Mouse (Mus musculus): ENCODE results near the gene C1qtnf6. TPM values are rescaled to one million over a fixed set of nuclear protein-coding genes. Genes with fewer than 3 reads are reported as not detected.
A peak's percentile ranks its signal among the peaks of the same experiment; 100 is the strongest.

Gene C1qtnf6
- polyA plus RNA-seq, 1 experiment: 3.1 TPM

GRCm38 (mm10) chr15:78493401-78494010 lies 37.7 kb downstream of the C1qtnf6 start:
- TF ChIP-seq CTCF (IDR thresholded peaks at IDR 0.05; ENCODE audit: borderline replicate concordance, insufficient read depth, low read depth, low read length) (no peak), POLR2A (IDR thresholded peaks at IDR 0.05; ENCODE audit: borderline replicate concordance, insufficient read depth, low read length) (no peak)
- DNase-seq: no peak
- Histone ChIP-seq H3K4me1 (ENCODE audit: control insufficient read depth, insufficient read depth, low read length) (peaks cover 10% of the 10 kb centered on the region), H3K27me3 (ENCODE audit: control insufficient read depth, insufficient read depth, low read length) (no peaks in the 10 kb centered on the region), H3K27ac (ENCODE audit: insufficient read depth, low read length) (no peak overlapping the region), H3K4me3 (replicated peaks; ENCODE audit: insufficient read depth, low read depth, low read length) (no peak overlapping the region)
- 87% methylated on average over 10 of the region's 10 CpGs for WGBS

DNA sequence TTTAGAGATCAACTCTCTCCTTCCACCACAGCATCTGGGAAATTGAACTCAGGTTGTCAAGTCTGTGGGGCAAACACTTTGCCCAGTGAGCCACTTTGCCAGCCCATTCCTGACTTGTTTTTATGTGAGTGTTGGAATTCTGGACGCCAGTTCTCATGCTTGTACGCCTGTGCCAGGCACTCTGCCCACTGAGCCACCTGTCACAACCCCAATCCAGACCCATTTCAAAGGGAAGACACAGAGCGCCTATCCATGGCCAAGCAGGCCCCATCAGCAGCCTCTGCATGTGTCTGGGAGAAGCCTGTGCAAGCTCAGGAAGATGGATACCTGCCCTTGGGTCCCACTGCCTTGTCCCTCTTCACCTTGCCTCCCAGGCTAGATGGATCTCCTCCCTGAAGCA lies 39.9 kb downstream of the C1qtnf6 start:
- TF ChIP-seq POLR2A (IDR thresholded peaks at IDR 0.05; ENCODE audit: borderline replicate concordance, insufficient read depth, low read length) (no peak), CTCF (IDR thresholded peaks at IDR 0.05; ENCODE audit: borderline replicate concordance, insufficient read depth, low read depth, low read length) (no peak)
- no peaks in the 10 kb centered on the region for H3K27me3 ChIP-seq (ENCODE audit: control insufficient read depth, insufficient read depth, low read length)
- no peak overlapping the region for H3K27ac ChIP-seq (ENCODE audit: insufficient read depth, low read length)
- H3K4me3 ChIP-seq (replicated peaks; ENCODE audit: insufficient read depth, low read depth, low read length): no peak overlapping the region
- peak; percentile 46 to 60 for DNase-seq
- 49% methylated on average over 3 of the region's 3 CpGs for WGBS
- H3K4me1 ChIP-seq (ENCODE audit: control insufficient read depth, insufficient read depth, low read length): peaks cover 18% of the 10 kb centered on the region

DNA sequence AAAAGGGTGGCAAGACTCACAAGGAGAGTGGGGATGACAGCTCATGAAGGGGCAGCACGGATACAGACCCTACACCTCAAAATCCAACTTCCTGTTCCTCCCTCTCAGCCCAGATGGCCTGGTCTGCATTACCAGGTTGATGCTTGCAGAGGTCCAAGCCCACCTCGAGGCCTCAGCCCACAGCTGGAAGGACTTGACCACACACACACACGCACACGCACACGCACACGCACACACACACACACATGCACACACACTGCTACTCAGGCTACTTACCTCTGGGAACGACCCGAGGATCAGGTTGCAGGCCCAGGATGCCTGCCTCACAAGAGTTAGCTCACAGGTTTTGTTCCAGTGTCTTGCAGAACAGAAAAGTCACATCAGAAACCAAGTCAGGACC lies 41.3 kb downstream of the C1qtnf6 start:
- no peaks in the 10 kb centered on the region for H3K27me3 ChIP-seq (ENCODE audit: control insufficient read depth, insufficient read depth, low read length)
- WGBS: 85% methylated on average over 8 of the region's 8 CpGs
- H3K27ac ChIP-seq (ENCODE audit: insufficient read depth, low read length): no peak overlapping the region
- TF ChIP-seq CTCF (IDR thresholded peaks at IDR 0.05; ENCODE audit: borderline replicate concordance, insufficient read depth, low read depth, low read length) (no peak), POLR2A (IDR thresholded peaks at IDR 0.05; ENCODE audit: borderline replicate concordance, insufficient read depth, low read length) (no peak)
- no peak overlapping the region for H3K4me3 ChIP-seq (replicated peaks; ENCODE audit: insufficient read depth, low read depth, low read length)
- H3K4me1 ChIP-seq (ENCODE audit: control insufficient read depth, insufficient read depth, low read length): peaks cover 25% of the 10 kb centered on the region
- no peak for DNase-seq

GRCm38 (mm10) chr15:78489248-78489647 lies 42.0 kb downstream of the C1qtnf6 start:
- Histone ChIP-seq H3K27me3 (ENCODE audit: control insufficient read depth, insufficient read depth, low read length) (no peaks in the 10 kb centered on the region), H3K4me3 (replicated peaks; ENCODE audit: insufficient read depth, low read depth, low read length) (no peak overlapping the region), H3K27ac (ENCODE audit: insufficient read depth, low read length) (no peak overlapping the region), H3K4me1 (ENCODE audit: control insufficient read depth, insufficient read depth, low read length) (peaks cover 30% of the 10 kb centered on the region)
- 35% methylated on average over 3 of the region's 3 CpGs for WGBS
- TF ChIP-seq CTCF (IDR thresholded peaks at IDR 0.05; ENCODE audit: borderline replicate concordance, insufficient read depth, low read depth, low read length): no peak
- no peak for TF ChIP-seq POLR2A (IDR thresholded peaks at IDR 0.05; ENCODE audit: borderline replicate concordance, insufficient read depth, low read length)
- peak; percentile 62 to 81 for DNase-seq

DNA sequence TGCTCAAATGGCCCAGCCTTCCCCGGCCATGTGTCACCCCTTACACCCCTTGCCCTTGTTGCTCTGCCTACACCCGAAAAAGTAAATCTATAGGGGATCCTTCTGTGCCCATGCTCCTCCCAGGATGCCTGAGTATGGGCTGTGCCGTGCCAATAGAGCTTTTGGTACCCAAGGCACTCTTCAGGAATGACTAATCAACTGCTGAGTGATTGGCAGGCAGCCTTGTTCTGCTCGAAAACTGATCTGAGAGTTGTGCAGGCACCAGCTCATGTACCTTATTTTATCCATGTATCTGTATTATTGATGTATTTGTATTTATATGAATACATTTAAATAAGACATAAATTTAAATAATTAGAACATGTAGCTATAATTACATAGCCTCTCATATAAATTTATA lies 44.1 kb downstream of the C1qtnf6 start:
- DNase-seq: no peak
- Histone ChIP-seq H3K27ac (ENCODE audit: insufficient read depth, low read length) (no peak overlapping the region), H3K4me3 (replicated peaks; ENCODE audit: insufficient read depth, low read depth, low read length) (no peak overlapping the region), H3K4me1 (ENCODE audit: control insufficient read depth, insufficient read depth, low read length) (peaks cover 50% of the 10 kb centered on the region), H3K27me3 (ENCODE audit: control insufficient read depth, insufficient read depth, low read length) (no peaks in the 10 kb centered on the region)
- 44% methylated on average over 4 of the region's 4 CpGs for WGBS
- no peak for TF ChIP-seq POLR2A (IDR thresholded peaks at IDR 0.05; ENCODE audit: borderline replicate concordance, insufficient read depth, low read length)
- TF ChIP-seq CTCF (IDR thresholded peaks at IDR 0.05; ENCODE audit: borderline replicate concordance, insufficient read depth, low read depth, low read length): no peak

- Histone ChIP-seq H3K4me3 (replicated peaks; ENCODE audit: insufficient read depth, low read depth, low read length) (no peak overlapping the region), H3K4me1 (ENCODE audit: control insufficient read depth, insufficient read depth, low read length) (peaks cover 55% of the 10 kb centered on the region), H3K27ac (ENCODE audit: insufficient read depth, low read length) (no peak overlapping the region), H3K27me3 (ENCODE audit: control insufficient read depth, insufficient read depth, low read length) (no peaks in the 10 kb centered on the region)
- no peak for TF ChIP-seq POLR2A (IDR thresholded peaks at IDR 0.05; ENCODE audit: borderline replicate concordance, insufficient read depth, low read length)
- TF ChIP-seq CTCF (IDR thresholded peaks at IDR 0.05; ENCODE audit: borderline replicate concordance, insufficient read depth, low read depth, low read length): no peak
- no peak for DNase-seq
- 95% methylated on average over 1 of the region's 1 CpGs for WGBS
Observed at GRCm38 (mm10) chr15:78486564-78486963, 44.7 kb downstream of the C1qtnf6 start.

- H3K4me3 ChIP-seq (replicated peaks; ENCODE audit: insufficient read depth, low read depth, low read length): no peak overlapping the region
- TF ChIP-seq POLR2A (IDR thresholded peaks at IDR 0.05; ENCODE audit: borderline replicate concordance, insufficient read depth, low read length) (peak; percentile 33; the same call in 1 of the 2 replicates), CTCF (IDR thresholded peaks at IDR 0.05; ENCODE audit: borderline replicate concordance, insufficient read depth, low read depth, low read length) (no peak)
- H3K4me1 ChIP-seq (ENCODE audit: control insufficient read depth, insufficient read depth, low read length): peaks cover 60% of the 10 kb centered on the region
- no peaks in the 10 kb centered on the region for H3K27me3 ChIP-seq (ENCODE audit: control insufficient read depth, insufficient read depth, low read length)
- H3K27ac ChIP-seq (ENCODE audit: insufficient read depth, low read length): peak overlapping the region; percentile 77
- DNase-seq: peak; percentile 80 to 90
- 50% methylated on average over 4 of the region's 4 CpGs for WGBS
Observed at GRCm38 (mm10) chr15:78483311-78483710, 47.9 kb downstream of the C1qtnf6 start.

GRCm38 (mm10) chr15:78482518-78482917 lies 48.7 kb downstream of the C1qtnf6 start:
- no peak overlapping the region for H3K27ac ChIP-seq (ENCODE audit: insufficient read depth, low read length)
- H3K4me1 ChIP-seq (ENCODE audit: control insufficient read depth, insufficient read depth, low read length): peaks cover 60% of the 10 kb centered on the region
- H3K27me3 ChIP-seq (ENCODE audit: control insufficient read depth, insufficient read depth, low read length): no peaks in the 10 kb centered on the region
- H3K4me3 ChIP-seq (replicated peaks; ENCODE audit: insufficient read depth, low read depth, low read length): no peak overlapping the region
- TF ChIP-seq POLR2A (IDR thresholded peaks at IDR 0.05; ENCODE audit: borderline replicate concordance, insufficient read depth, low read length) (no peak), CTCF (IDR thresholded peaks at IDR 0.05; ENCODE audit: borderline replicate concordance, insufficient read depth, low read depth, low read length) (no peak)
- no peak for DNase-seq
- WGBS: 85% methylated on average over 3 of the region's 3 CpGs

Measured in cerebellum, adult 2 months (tissue).